Mouse (Mus musculus) forebrain, embryonic 10.5 days (tissue): ENCODE measurements around the gene BC017158. TPM values are rescaled to one million over a fixed set of nuclear protein-coding genes. Genes with fewer than 3 reads are reported as not detected.
"Not testable (repeated sequence)": the region's sequence is repeated elsewhere in the genome, so short reads cannot be mapped to it uniquely, and the experiment has no call there.

Source experiments
- DNase-seq: peaks from one replicate; pipeline ENCODE4 v3.0.0-alpha.2; 2017; ENCODE audit warnings: low spot score; ENCODE audit errors: extremely low spot score
- H3K27ac ChIP-seq: fragments of 300-500 bp; sonication (generic); 2 replicates; pipeline ENCODE4 v1.5.1; 2016; ENCODE audit warnings: mild to moderate bottlenecking
- H3K27me3 ChIP-seq: fragments of 300-500 bp; sonication (generic); 2 replicates; pipeline ENCODE4 v1.6.1; 2016; ENCODE audit warnings: mild to moderate bottlenecking; ENCODE audit not compliant: poor library complexity, severe bottlenecking
- H3K36me3 ChIP-seq: fragments of 300-500 bp; sonication (generic); replicated peaks from 2 replicates; pipeline ENCODE4 v1.6.1; 2016; ENCODE audit warnings: mild to moderate bottlenecking, moderate library complexity
- H3K4me1 ChIP-seq: fragments of 300-500 bp; sonication (generic); 2 replicates; pipeline ENCODE4 v1.6.1; 2016
- H3K4me3 ChIP-seq: fragments of 300-500 bp; sonication (generic); 2 replicates; pipeline ENCODE4 v1.5.1; 2016; ENCODE audit warnings: mild to moderate bottlenecking, moderate library complexity
- H3K9me3 ChIP-seq: fragments of 300-500 bp; sonication (generic); 2 replicates; pipeline ENCODE4 v1.6.1; 2016; ENCODE audit warnings: mild to moderate bottlenecking, moderate library complexity
- WGBS: fragments of 180-500 bp; shearing (Covaris S2); methylation state at CpG from one replicate; pipeline ENCODE4 v1.1.7; 2016; 5-methylcytosine and 5-hydroxymethylcytosine counted together
- polyA plus RNA-seq: library from polyadenylated mRNA; unstranded; fragments of >200 nt; fragmentation: Nextera tagmentation; extraction: Ambion mirVana; gene quantifications from 2 replicates; pipeline ENCODE4 v1.2.1, GENCODE M21; 2016

The BC017158 gene
- polyA plus RNA-seq, result 22.0 and 26.2 TPM in 2 replicates

- 2% methylated on average over 47 of the region's 47 CpGs for WGBS
- Histone ChIP-seq H3K36me3 (peaks cover 23% of the 10 kb centered on the region), H3K4me3 (peak within 1 kb of the TSS; percentile 88), H3K27ac (peak within 1 kb of the TSS; percentile 92), H3K9me3 (no peaks in the 10 kb centered on the region), H3K4me1 (peaks cover 31% of the 10 kb centered on the region), H3K27me3 (peaks cover 9% of the 10 kb centered on the region; the same call in 1 of the 2 replicates)
- DNase-seq, result peak; percentile 79
These were observed at the start of gene BC017158 for GRCm38 (mm10) chr7:128297617-128298480. Gene BC017158 (minus strand): TSS chr7:128298170.

DNA sequence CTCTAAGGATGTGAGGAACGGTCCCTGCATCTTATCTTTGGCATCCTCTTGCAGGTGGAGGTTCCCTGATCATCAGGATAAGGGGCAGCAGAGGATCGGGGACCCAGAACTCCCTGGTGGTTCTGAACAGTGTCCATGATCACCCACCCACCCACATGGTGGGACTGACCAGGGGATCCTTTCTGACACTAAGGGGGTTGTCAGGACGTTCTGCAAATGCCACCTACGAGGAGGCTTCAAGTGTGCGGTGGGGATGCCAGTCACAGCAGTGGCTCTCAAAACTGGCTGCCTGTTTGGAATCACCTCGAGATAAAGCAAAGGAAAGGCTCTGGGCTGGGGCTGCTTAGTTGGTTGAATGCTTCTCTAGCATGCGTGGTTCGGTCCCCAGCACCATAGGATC lies 49.0 kb upstream of the BC017158 start:
- DNase-seq, result no peak
- 81% methylated on average over 8 of the region's 8 CpGs for WGBS
- H3K27me3 ChIP-seq, result no peaks in the 10 kb centered on the region

DNA sequence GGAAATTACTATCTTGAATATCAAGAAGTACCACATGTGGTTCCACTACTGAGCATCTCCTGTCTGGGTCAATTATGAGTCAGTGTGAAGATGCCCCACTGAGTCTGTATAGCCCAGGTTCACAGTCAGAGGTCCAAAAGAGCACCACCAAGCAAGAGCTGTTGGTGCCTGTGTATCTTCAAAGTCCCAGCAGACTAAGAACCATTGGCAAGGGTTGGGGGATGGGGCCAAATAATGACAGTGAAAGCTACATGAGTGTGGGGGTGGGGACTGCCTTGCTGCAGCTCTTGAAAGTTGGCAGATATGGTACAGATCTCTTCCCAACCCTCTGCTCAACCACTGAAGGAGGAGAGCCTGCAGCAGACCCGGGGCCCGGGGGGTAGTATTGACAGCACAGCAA lies 48.6 kb upstream of the BC017158 start:
- Histone ChIP-seq H3K27me3 (no peaks in the 10 kb centered on the region), H3K4me3 (no peak overlapping the region)

More for the DNA sequence above, 49.0 kb upstream of the BC017158 start:
- Histone ChIP-seq H3K27ac (no peak overlapping the region), H3K36me3 (no peaks in the 10 kb centered on the region), H3K4me1 (peaks cover 5% of the 10 kb centered on the region; the same call in 1 of the 2 replicates), H3K4me3 (no peak overlapping the region), H3K9me3 (peaks cover 7% of the 10 kb centered on the region)

GRCm38 (mm10) chr7:128345691-128346090 lies 47.7 kb upstream of the BC017158 start:
- Histone ChIP-seq H3K27ac (no peak overlapping the region), H3K27me3 (no peaks in the 10 kb centered on the region)

More for the DNA sequence above, 48.6 kb upstream of the BC017158 start:
- Histone ChIP-seq H3K4me1 (peaks cover 5% of the 10 kb centered on the region; the same call in 1 of the 2 replicates), H3K9me3 (peaks cover 7% of the 10 kb centered on the region), H3K36me3 (no peaks in the 10 kb centered on the region), H3K27ac (no peak overlapping the region)
- 87% methylated on average over 2 of the region's 2 CpGs for WGBS
- DNase-seq, result no peak

DNA sequence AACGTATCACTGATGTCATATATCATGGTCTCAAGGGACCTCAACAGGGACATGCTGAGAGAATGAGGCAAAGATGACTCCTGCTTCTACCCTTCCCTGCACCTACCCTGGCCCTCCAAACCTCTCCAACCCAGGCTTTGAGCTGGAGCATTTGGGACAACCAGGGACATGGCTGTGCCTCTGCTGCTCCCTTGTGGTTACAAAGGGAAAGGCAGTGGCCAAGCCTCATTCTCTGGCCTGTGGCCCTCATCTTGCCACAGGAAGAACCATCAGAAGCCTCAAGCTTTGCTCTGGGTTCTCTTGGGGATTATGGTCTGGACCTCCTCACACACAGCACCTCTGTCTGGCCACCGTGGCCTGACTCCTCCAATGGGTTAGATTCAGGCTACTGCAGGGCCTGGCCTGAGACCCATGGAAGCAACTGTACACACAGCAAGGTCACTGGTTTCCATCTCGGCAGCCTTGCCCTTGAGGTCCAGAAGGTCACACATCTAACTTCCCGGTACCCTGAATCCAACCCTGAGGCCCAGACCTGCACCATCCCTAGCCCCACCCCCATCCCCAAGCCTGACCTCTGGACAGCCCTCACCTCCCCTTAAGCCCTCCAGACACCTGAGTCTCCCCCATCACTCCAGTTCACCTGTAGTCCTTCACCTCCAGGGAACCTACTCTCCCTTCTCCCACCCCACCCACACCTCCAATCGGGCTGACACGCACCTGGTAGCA lies 47.1 kb upstream of the BC017158 start:
- peaks cover 5% of the 10 kb centered on the region; the same call in 1 of the 2 replicates for H3K4me1 ChIP-seq
- DNase-seq, result peak; percentile 70
- 72% methylated on average over 6 of the region's 6 CpGs for WGBS
- H3K9me3 ChIP-seq, result peaks cover 7% of the 10 kb centered on the region
- H3K27ac ChIP-seq, result no peak overlapping the region
- H3K36me3 ChIP-seq, result no peaks in the 10 kb centered on the region
- H3K4me3 ChIP-seq, result no peak overlapping the region
- H3K27me3 ChIP-seq, result no peaks in the 10 kb centered on the region

More at GRCm38 (mm10) chr7:128345691-128346090, 47.7 kb upstream of the BC017158 start:
- Histone ChIP-seq H3K4me1 (peaks cover 5% of the 10 kb centered on the region; the same call in 1 of the 2 replicates), H3K9me3 (peaks cover 7% of the 10 kb centered on the region), H3K36me3 (no peaks in the 10 kb centered on the region), H3K4me3 (no peak overlapping the region)
- DNase-seq, result no peak
- 82% methylated on average over 6 of the region's 6 CpGs for WGBS

DNA sequence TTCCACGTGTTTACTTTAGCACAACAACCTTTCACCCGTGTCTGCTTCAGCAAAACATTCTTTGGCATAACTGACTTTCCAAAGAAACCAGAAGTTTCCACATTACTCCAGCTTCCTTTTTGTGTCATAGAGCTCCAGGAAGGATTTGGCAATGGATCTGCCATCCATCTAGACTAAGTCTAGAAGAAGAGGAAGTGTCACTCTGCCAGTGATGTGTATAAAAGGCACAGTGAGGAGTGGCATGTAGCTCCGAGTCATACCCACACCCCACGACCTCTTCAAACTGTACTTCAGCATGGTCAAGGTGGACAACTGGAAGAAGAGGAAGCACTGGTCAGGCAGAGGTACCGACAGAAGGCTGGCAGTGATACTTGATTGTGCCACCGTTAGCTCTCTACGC lies 46.5 kb upstream of the BC017158 start:
- no peaks in the 10 kb centered on the region for H3K27me3 ChIP-seq
- 84% methylated on average over 7 of the region's 7 CpGs for WGBS
- H3K27ac ChIP-seq, result no peak overlapping the region
- H3K36me3 ChIP-seq, result no peaks in the 10 kb centered on the region
- peaks cover 5% of the 10 kb centered on the region; the same call in 1 of the 2 replicates for H3K4me1 ChIP-seq
- H3K4me3 ChIP-seq, result no peak overlapping the region
- peaks cover 7% of the 10 kb centered on the region for H3K9me3 ChIP-seq
- DNase-seq, result no peak

DNA sequence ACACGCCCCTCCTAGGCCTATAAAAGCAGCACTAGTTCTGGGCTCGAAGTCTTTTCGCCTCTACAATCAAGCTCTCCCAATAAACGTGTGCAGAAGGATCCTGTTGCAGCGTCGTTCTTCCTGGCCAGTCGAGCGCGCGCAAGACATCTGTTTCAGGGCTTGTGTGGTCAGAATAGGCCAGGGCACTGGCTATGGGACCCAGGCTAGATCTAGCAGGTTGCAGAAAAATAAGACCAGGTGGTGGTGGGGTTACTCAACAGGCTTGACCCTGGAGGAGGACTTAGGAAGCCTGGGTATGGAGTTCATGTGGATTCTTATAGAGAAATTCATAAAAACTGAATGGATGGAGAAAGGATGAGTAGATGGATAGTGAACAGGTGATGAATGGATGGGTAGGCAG lies 44.7 kb upstream of the BC017158 start:
- WGBS, result 94% methylated on average over 9 of the region's 10 CpGs
- not testable (repeated sequence) for H3K9me3 ChIP-seq, H3K4me1 ChIP-seq, H3K4me3 ChIP-seq, H3K36me3 ChIP-seq, DNase-seq, H3K27me3 ChIP-seq, H3K27ac ChIP-seq

- not testable (repeated sequence) for H3K4me1 ChIP-seq, DNase-seq, H3K27ac ChIP-seq, H3K36me3 ChIP-seq, H3K27me3 ChIP-seq, H3K4me3 ChIP-seq
- H3K9me3 ChIP-seq, result peaks cover 10% of the 10 kb centered on the region
- WGBS, result 86% methylated on average over 9 of the region's 9 CpGs
These were observed 42.4 kb upstream of the BC017158 start for GRCm38 (mm10) chr7:128340321-128340720.

DNA sequence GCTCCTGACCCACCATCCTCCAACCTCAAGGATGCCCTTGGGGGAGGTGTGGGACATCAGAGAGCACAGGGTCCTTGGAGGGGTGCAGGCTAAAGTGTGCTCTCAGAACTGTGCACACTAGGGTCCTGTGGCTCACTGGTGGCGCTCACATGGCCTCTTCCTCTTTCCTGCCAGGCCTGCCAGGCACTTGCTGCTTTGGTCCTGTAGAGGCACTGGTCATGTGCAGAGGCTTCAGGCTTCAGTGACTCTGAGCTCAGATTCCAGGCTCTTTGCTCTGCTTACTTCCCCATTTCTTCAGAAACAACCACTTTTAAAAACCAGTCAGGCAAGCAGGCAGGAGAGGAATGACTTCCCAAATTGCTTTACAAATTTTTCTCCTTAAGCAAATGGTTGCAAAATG lies 34.9 kb upstream of the BC017158 start:
- DNase-seq, result no peak
- WGBS, result 63% methylated on average over 1 of the region's 1 CpGs
- Histone ChIP-seq H3K27ac (no peak overlapping the region), H3K27me3 (no peaks in the 10 kb centered on the region), H3K36me3 (no peaks in the 10 kb centered on the region), H3K9me3 (peaks cover 3% of the 10 kb centered on the region; the same call in 1 of the 2 replicates), H3K4me3 (no peak overlapping the region), H3K4me1 (peaks cover 6% of the 10 kb centered on the region; the same call in 1 of the 2 replicates)

GRCm38 (mm10) chr7:128330981-128331380 lies 33.0 kb upstream of the BC017158 start:
- peaks cover 6% of the 10 kb centered on the region; the same call in 1 of the 2 replicates for H3K4me1 ChIP-seq
- no peak overlapping the region for H3K4me3 ChIP-seq
- H3K27me3 ChIP-seq, result no peaks in the 10 kb centered on the region
- DNase-seq, result no peak
- 66% methylated on average over 9 of the region's 9 CpGs for WGBS
- no peaks in the 10 kb centered on the region for H3K36me3 ChIP-seq
- no peak overlapping the region for H3K27ac ChIP-seq
- no peaks in the 10 kb centered on the region for H3K9me3 ChIP-seq

- Histone ChIP-seq H3K27me3 (no peaks in the 10 kb centered on the region), H3K36me3 (no peaks in the 10 kb centered on the region), H3K4me3 (no peak overlapping the region), H3K9me3 (no peaks in the 10 kb centered on the region), H3K4me1 (peaks cover 4% of the 10 kb centered on the region; the same call in 1 of the 2 replicates), H3K27ac (no peak overlapping the region)
- no peak for DNase-seq
- 86% methylated on average over 1 of the region's 1 CpGs for WGBS
These were observed 27.0 kb upstream of the BC017158 start for GRCm38 (mm10) chr7:128324977-128325376.

GRCm38 (mm10) chr7:128321260-128321659 lies 23.3 kb upstream of the BC017158 start:
- no peak for DNase-seq
- H3K9me3 ChIP-seq, result no peaks in the 10 kb centered on the region
- H3K36me3 ChIP-seq, result no peaks in the 10 kb centered on the region
- no peaks in the 10 kb centered on the region for H3K27me3 ChIP-seq
- peaks cover 7% of the 10 kb centered on the region; the same call in 1 of the 2 replicates for H3K4me1 ChIP-seq
- 81% methylated on average over 7 of the region's 7 CpGs for whole genome bisulfite sequencing
- H3K27ac ChIP-seq, result no peak overlapping the region
- no peak overlapping the region for H3K4me3 ChIP-seq
